Mouse (Mus musculus) bone marrow macrophage, adult 2 months (primary cell): ENCODE results near the gene Peli2. TPM values are rescaled to one million over a fixed set of nuclear protein-coding genes. Genes with fewer than 3 reads are reported as not detected.
"Not testable (repeated sequence)": the region's sequence is repeated elsewhere in the genome, so short reads cannot be mapped to it uniquely, and the experiment has no call there.

Experiments
- H3K27ac ChIP-seq: 2 replicates; pipeline ENCODE4 v1.5.1; 2012; ENCODE audit warnings: low read depth, low read length; ENCODE audit not compliant: insufficient read depth
- H3K4me1 ChIP-seq: 2 replicates; pipeline ENCODE4 v1.6.1; 2012; ENCODE audit warnings: low read length; ENCODE audit not compliant: control insufficient read depth, insufficient read depth
- H3K4me3 ChIP-seq: 2 replicates; pipeline ENCODE4 v1.5.1; 2012; ENCODE audit warnings: mild to moderate bottlenecking, low read length, moderate library complexity; ENCODE audit not compliant: insufficient read depth
- CTCF ChIP-seq: IDR thresholded peaks from 2 replicates; pipeline ENCODE4 v1.5.1; 2012; ENCODE audit warnings: low read depth, mild to moderate bottlenecking, low read length, moderate library complexity
- POLR2A ChIP-seq: IDR thresholded peaks from 2 replicates; pipeline ENCODE4 v1.6.1; 2012; ENCODE audit warnings: mild to moderate bottlenecking, low read depth, low read length, borderline replicate concordance
- polyA plus RNA-seq: library from polyadenylated mRNA; stranded (reverse); fragments of >200 nt; gene quantifications from 2 replicates; pipeline ENCODE4 v1.2.4, GENCODE M21; 2012; ENCODE audit not compliant: missing spikeins, insufficient read depth, insufficient read length

Gene Peli2
- 24.3 and 26.3 TPM in 2 replicates for polyA plus RNA-seq

- H3K4me3 ChIP-seq, result peak within 1 kb of the TSS; percentile 95
- H3K27ac ChIP-seq, result peak within 1 kb of the TSS; percentile 45
- H3K4me1 ChIP-seq, result peaks cover 22% of the 10 kb centered on the region
- no peak for TF ChIP-seq POLR2A
- no peak for TF ChIP-seq CTCF
Measured at GRCm38 (mm10) chr14:48120752-48121528, at the start of gene Peli2. Peli2 (plus strand) TSS chr14:48120823.

- Histone ChIP-seq H3K27ac (no peak overlapping the region), H3K4me1 (no peaks in the 10 kb centered on the region), H3K4me3 (no peak overlapping the region)
- TF ChIP-seq CTCF, result no peak
- no peak for TF ChIP-seq POLR2A
Measured at GRCm38 (mm10) chr14:48072104-48072503, 48.5 kb upstream of the Peli2 start.

DNA sequence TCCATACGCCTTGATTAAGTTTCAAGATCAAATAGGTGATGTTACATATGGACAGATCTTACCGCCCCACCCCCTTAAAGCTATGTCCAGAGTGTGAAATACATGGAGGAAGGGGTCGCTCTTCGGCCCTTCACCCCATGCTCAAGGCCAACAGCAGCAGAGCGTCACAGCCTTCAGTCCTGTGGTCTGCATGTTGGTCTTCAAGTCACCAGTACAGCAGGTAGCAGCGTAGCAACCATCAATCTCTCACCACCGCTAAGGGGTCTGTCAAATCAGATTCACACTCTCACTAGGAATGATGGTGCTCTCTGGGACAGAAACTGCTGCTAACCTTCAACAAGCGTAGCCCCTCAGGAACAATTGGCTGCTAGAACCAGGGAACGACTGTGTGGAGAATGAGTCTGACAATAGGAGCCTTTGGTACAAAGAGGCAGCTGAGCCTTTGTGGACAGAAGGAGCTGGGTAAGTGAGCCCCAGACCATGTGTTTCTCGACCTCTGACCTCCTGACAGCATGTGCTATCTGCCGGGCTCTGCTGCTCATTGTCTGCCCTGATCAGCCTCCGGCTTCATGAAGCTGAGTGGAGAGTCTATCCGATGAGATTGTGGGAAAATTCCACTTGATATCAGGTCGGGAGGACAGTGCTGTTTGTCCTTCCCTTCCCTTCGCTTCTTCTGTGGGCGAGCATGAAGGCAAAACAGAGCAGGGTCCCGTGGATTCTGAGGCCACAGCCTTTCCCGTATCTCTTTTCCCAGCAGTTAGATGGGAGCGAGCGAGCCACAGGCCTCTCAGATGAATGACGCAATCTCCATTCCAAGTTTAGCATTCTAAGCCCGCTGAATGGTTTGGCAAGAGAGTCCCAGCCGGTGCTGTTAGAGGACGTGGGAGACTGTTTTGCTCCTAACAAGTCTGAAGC, 47.1 kb upstream of the Peli2 start:
- Histone ChIP-seq H3K4me1 (no peaks in the 10 kb centered on the region), H3K4me3 (no peak overlapping the region), H3K27ac (no peak overlapping the region)
- no peak for TF ChIP-seq POLR2A
- TF ChIP-seq CTCF, result no peak

DNA sequence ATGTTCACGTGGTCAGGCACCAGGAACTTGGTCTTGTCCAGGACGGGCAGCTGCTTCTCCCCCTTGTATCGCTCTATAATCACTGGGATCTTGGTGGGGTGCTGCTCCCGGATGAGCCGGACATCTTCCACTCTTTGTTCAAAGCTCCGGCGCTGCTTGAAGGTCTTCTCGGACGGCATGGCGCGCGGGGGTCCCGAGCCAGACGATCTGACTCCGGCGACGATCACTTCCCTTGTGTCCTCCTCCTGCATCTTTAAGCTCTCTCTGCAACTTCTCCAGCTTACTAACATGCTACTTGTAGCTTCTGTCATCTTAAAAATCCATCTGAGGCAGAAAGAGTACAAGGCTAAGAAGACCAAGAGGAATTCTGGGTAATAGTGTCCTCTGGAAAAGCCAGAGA, 41.0 kb upstream of the Peli2 start:
- not testable (repeated sequence) for H3K27ac ChIP-seq, H3K4me3 ChIP-seq, H3K4me1 ChIP-seq

GRCm38 (mm10) chr14:48083836-48084812, 36.5 kb upstream of the Peli2 start:
- H3K4me3 ChIP-seq, result no peak overlapping the region
- H3K4me1 ChIP-seq, result 0 out of 2 replicates have a peak, but pooled peaks cover 2% of the 10 kb centered on the region
- no peak overlapping the region for H3K27ac ChIP-seq
- TF ChIP-seq POLR2A (no peak), CTCF (no peak)

GRCm38 (mm10) chr14:48086682-48087297, 33.8 kb upstream of the Peli2 start:
- Histone ChIP-seq H3K27ac (no peak overlapping the region), H3K4me3 (no peak overlapping the region), H3K4me1 (0 out of 2 replicates have a peak, but pooled peaks cover 2% of the 10 kb centered on the region)
- TF ChIP-seq CTCF (no peak), POLR2A (no peak)

- 0 out of 2 replicates have a peak, but pooled peaks cover 2% of the 10 kb centered on the region for H3K4me1 ChIP-seq
- no peak for TF ChIP-seq CTCF
- no peak for TF ChIP-seq POLR2A
- no peak overlapping the region for H3K27ac ChIP-seq
- H3K4me3 ChIP-seq, result no peak overlapping the region
Measured at GRCm38 (mm10) chr14:48087298-48087830, 33.3 kb upstream of the Peli2 start.

GRCm38 (mm10) chr14:48090465-48090864, 30.2 kb upstream of the Peli2 start:
- H3K4me1 ChIP-seq, result 0 out of 2 replicates have a peak, but pooled peaks cover 2% of the 10 kb centered on the region
- TF ChIP-seq CTCF, result no peak
- TF ChIP-seq POLR2A, result no peak
- no peak overlapping the region for H3K4me3 ChIP-seq
- H3K27ac ChIP-seq, result no peak overlapping the region

- Histone ChIP-seq H3K4me1 (0 out of 2 replicates have a peak, but pooled peaks cover 2% of the 10 kb centered on the region), H3K4me3 (no peak overlapping the region), H3K27ac (no peak overlapping the region)
- TF ChIP-seq CTCF (no peak), POLR2A (no peak)
Measured at GRCm38 (mm10) chr14:48091160-48091559, 29.5 kb upstream of the Peli2 start.
